Mouse (Mus musculus) neutrophil, adult 83 days (primary cell): ENCODE data around the gene Gm7694. TPM values are rescaled to one million over a fixed set of nuclear protein-coding genes. Genes with fewer than 3 reads are reported as not detected.

ENCODE experiments used
- total RNA-seq, 2 experiments: library from RNA; stranded (reverse); gene quantifications; one replicate each; pipeline ENCODE4 v1.2.4; 2023

The Gm7694 gene
- total RNA-seq, result 10 to 100 TPM; 10.1 to 11.5 TPM

DNA sequence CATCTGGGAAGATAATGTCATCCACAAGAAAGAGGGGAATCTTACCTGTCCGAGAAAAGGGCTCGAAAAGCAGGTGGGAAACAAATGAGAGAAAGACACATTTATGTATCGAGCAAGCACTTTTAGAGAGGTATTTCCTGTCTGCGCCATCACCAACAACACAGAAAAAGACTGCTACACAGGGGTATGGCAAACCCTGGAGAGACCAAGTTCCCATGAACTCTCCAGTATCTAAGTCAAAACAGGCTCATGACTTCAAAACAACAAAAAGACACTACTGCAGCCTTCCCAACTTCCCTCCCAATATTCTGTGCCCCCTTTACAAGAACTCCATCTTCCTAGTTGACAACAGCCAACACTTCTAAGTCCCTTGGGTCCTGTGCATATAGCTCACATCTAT, at the start of gene Gm7694:
Gene Gm7694, minus strand, starts transcription at position 101 of the 400 bp plus-strand sequence.

DNA sequence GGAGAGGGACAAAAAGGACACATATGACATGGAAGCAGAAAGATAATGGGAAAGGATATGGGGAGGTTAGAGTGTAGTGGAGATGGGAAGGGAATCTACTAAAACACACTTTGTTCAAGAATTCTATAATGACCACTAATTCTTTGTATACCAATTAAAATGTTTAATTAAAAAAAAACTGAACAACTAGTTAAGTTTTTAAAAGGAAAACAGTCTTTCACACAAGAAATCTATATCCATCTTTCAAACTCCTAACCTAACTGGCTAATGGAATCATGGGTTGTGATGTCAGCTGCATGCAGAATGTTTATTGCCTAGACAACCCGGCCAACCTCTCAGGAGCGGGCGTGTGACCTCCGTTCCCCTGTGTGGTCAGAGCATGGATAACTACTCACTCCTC, 2.4 kb upstream of the Gm7694 start, which contains the start of gene Spata46:
Gene Spata46, plus strand, starts transcription at position 301 of the 400 bp plus-strand sequence.

GRCm38 (mm10) chr1:170277016-170277415, 29.1 kb downstream of the Gm7694 start, which contains the start of gene Sh2d1b1:
Sh2d1b1 (plus strand) TSS chr1:170277320.

Other genes with a start within 250 kb of the Gm7694 start
- under 1 TPM; 0.53 to 0.85 TPM for gene Ddr2, start 195.6 kb downstream of the Gm7694 start, total RNA-seq
- gene Uap1, start 131.4 kb downstream of the Gm7694 start, total RNA-seq, result 10 to 100 TPM; 33.7 to 40.5 TPM
- 10 to 100 TPM; 31.4 to 31.8 TPM for gene Uhmk1, start 90.9 kb downstream of the Gm7694 start, total RNA-seq
- 1 to 10 TPM in 1 of 2 experiments, not detected in 1; 1.1 TPM for gene Sh2d1b2, start 73.6 kb downstream of the Gm7694 start, total RNA-seq
- 1 to 10 TPM; 2.3 to 2.9 TPM for gene Sh2d1b1, start 29.0 kb downstream of the Gm7694 start, total RNA-seq
- gene Spata46, start 2.5 kb upstream of the Gm7694 start, total RNA-seq, result not detected